Mouse (Mus musculus): ENCODE results near the gene Crybg1.
"Not testable (repeated sequence)": the region's sequence is repeated elsewhere in the genome, so short reads cannot be mapped to it uniquely, and the experiment has no call there.

Gene Crybg1

GRCm38 (mm10) chr10:44005677-44006641 is 142.7 kb downstream of the Crybg1 start:
- peak; percentile 40 for DNase-seq (ENCODE audit: low spot score)

- peak; percentile 43 for DNase-seq (ENCODE audit: low spot score)
Observed at GRCm38 (mm10) chr10:44004221-44004751, 144.4 kb downstream of the Crybg1 start.

- peak; percentile 53 for DNase-seq (ENCODE audit: low spot score)
Observed at GRCm38 (mm10) chr10:44003551-44004151, 145.0 kb downstream of the Crybg1 start.

- DNase-seq (ENCODE audit: low spot score), result no peak
Observed at GRCm38 (mm10) chr10:44002995-44003524, 145.6 kb downstream of the Crybg1 start.

GRCm38 (mm10) chr10:44002004-44002940 is 146.4 kb downstream of the Crybg1 start:
- peak; percentile 64 for DNase-seq (ENCODE audit: low spot score)

GRCm38 (mm10) chr10:44000156-44000865 is 148.3 kb downstream of the Crybg1 start:
- no peak for DNase-seq (ENCODE audit: low spot score)

- no peak for DNase-seq (ENCODE audit: low spot score)
Observed at GRCm38 (mm10) chr10:43998503-43999082, 150.1 kb downstream of the Crybg1 start.

GRCm38 (mm10) chr10:43998023-43998422 is 150.6 kb downstream of the Crybg1 start:
- no peak for DNase-seq (ENCODE audit: low spot score)

GRCm38 (mm10) chr10:43997276-43997675 is 151.4 kb downstream of the Crybg1 start:
- no peak for DNase-seq (ENCODE audit: low spot score)

GRCm38 (mm10) chr10:43995858-43996650 is 152.6 kb downstream of the Crybg1 start:
- no peak for DNase-seq (ENCODE audit: low spot score)

GRCm38 (mm10) chr10:43993198-43993597 is 155.5 kb downstream of the Crybg1 start:
- DNase-seq (ENCODE audit: low spot score), result peak; percentile 35

- no peak for DNase-seq (ENCODE audit: low spot score)
Observed at GRCm38 (mm10) chr10:43992506-43992905, 156.1 kb downstream of the Crybg1 start.

GRCm38 (mm10) chr10:43991268-43991667 is 157.4 kb downstream of the Crybg1 start:
- no peak for DNase-seq (ENCODE audit: low spot score)

GRCm38 (mm10) chr10:43983866-43984265 is 164.8 kb downstream of the Crybg1 start:
- DNase-seq (ENCODE audit: low spot score), result no peak

- DNase-seq (ENCODE audit: low spot score), result no peak
Observed at GRCm38 (mm10) chr10:43983241-43983640, 165.4 kb downstream of the Crybg1 start.

GRCm38 (mm10) chr10:43982470-43982869 is 166.2 kb downstream of the Crybg1 start:
- no peak for DNase-seq (ENCODE audit: low spot score)

- DNase-seq (ENCODE audit: low spot score), result not testable (repeated sequence)
Observed at GRCm38 (mm10) chr10:43980742-43981141, 167.9 kb downstream of the Crybg1 start.

- no peak for DNase-seq (ENCODE audit: low spot score)
Observed at GRCm38 (mm10) chr10:43980080-43980479, 168.6 kb downstream of the Crybg1 start.

- DNase-seq (ENCODE audit: low spot score), result no peak
Observed at GRCm38 (mm10) chr10:43977353-43977752, 171.3 kb downstream of the Crybg1 start.

GRCm38 (mm10) chr10:43973244-43973643 is 175.4 kb downstream of the Crybg1 start:
- DNase-seq (ENCODE audit: low spot score), result no peak

Data from retina, embryonic 14.5 days (tissue).